Mouse (Mus musculus): Measurements from ENCODE around the gene 4930503B20Rik.

Gene 4930503B20Rik

GRCm38 (mm10) chr3:146652431-146652830 is 1.3 kb upstream of the 4930503B20Rik start:
- DNase-seq (ENCODE audit: low spot score in 2 of 2), result no peak

- no peak for DNase-seq (ENCODE audit: low spot score in 2 of 2)
Measured at GRCm38 (mm10) chr3:146650716-146651115, 401 bp downstream of the 4930503B20Rik start.

GRCm38 (mm10) chr3:146649311-146649894 is 1.7 kb downstream of the 4930503B20Rik start:
- DNase-seq (ENCODE audit: low spot score in 2 of 2), result no peak

- no peak for DNase-seq (ENCODE audit: low spot score in 2 of 2)
Measured at GRCm38 (mm10) chr3:146641818-146642427, 9.2 kb downstream of the 4930503B20Rik start.

GRCm38 (mm10) chr3:146632506-146632905 is 18.6 kb downstream of the 4930503B20Rik start:
- DNase-seq (ENCODE audit: low spot score in 2 of 2), result no peak

GRCm38 (mm10) chr3:146628227-146628982 is 22.7 kb downstream of the 4930503B20Rik start:
- no peak for DNase-seq (ENCODE audit: low spot score in 2 of 2)

- DNase-seq (ENCODE audit: low spot score in 2 of 2), result no peak
Measured at GRCm38 (mm10) chr3:146625766-146626165, 25.4 kb downstream of the 4930503B20Rik start.

GRCm38 (mm10) chr3:146621966-146622365 is 29.2 kb downstream of the 4930503B20Rik start:
- DNase-seq (ENCODE audit: low spot score in 2 of 2), result no peak

GRCm38 (mm10) chr3:146620555-146621249 is 30.4 kb downstream of the 4930503B20Rik start:
- no peak for DNase-seq (ENCODE audit: low spot score in 2 of 2)

GRCm38 (mm10) chr3:146620101-146620500 is 31.0 kb downstream of the 4930503B20Rik start:
- DNase-seq (ENCODE audit: low spot score in 2 of 2), result no peak

GRCm38 (mm10) chr3:146618357-146618756 is 32.8 kb downstream of the 4930503B20Rik start:
- DNase-seq (ENCODE audit: low spot score in 2 of 2), result no peak

GRCm38 (mm10) chr3:146617946-146618345 is 33.2 kb downstream of the 4930503B20Rik start:
- DNase-seq (ENCODE audit: low spot score in 2 of 2), result no peak

GRCm38 (mm10) chr3:146616533-146617283 is 34.4 kb downstream of the 4930503B20Rik start:
- DNase-seq (ENCODE audit: low spot score in 2 of 2), result no peak

- no peak for DNase-seq (ENCODE audit: low spot score in 2 of 2)
Measured at GRCm38 (mm10) chr3:146615496-146615895, 35.6 kb downstream of the 4930503B20Rik start, which contains the start of gene Dnase2b. Gene Dnase2b (minus strand): TSS chr3:146615596.

GRCm38 (mm10) chr3:146611821-146612220 is 39.3 kb downstream of the 4930503B20Rik start:
- DNase-seq (ENCODE audit: low spot score in 2 of 2), result no peak

GRCm38 (mm10) chr3:146611261-146611660 is 39.9 kb downstream of the 4930503B20Rik start:
- DNase-seq (ENCODE audit: low spot score in 2 of 2), result no peak

- DNase-seq (ENCODE audit: low spot score in 2 of 2), result no peak
Measured at GRCm38 (mm10) chr3:146610322-146610721, 40.8 kb downstream of the 4930503B20Rik start.

GRCm38 (mm10) chr3:146607368-146607767 is 43.7 kb downstream of the 4930503B20Rik start:
- DNase-seq (ENCODE audit: low spot score in 2 of 2), result no peak

- DNase-seq (ENCODE audit: low spot score in 2 of 2), result no peak
Measured at GRCm38 (mm10) chr3:146604647-146605046, 46.5 kb downstream of the 4930503B20Rik start.

GRCm38 (mm10) chr3:146602531-146602930 is 48.6 kb downstream of the 4930503B20Rik start:
- DNase-seq (ENCODE audit: low spot score in 2 of 2), result no peak

GRCm38 (mm10) chr3:146601205-146601604 is 49.9 kb downstream of the 4930503B20Rik start:
- DNase-seq (ENCODE audit: low spot score in 2 of 2), result no peak

Data from urinary bladder, adult 18-20 months (tissue).